Mouse (Mus musculus) heart, postnatal 0 days (tissue): Measurements from ENCODE around the gene Ppie. TPM values are rescaled to one million over a fixed set of nuclear protein-coding genes. Genes with fewer than 3 reads are reported as not detected.
A peak's percentile ranks its signal among the peaks of the same experiment; 100 is the strongest.

Experiments
- ATAC-seq: fragments of 200-750 bp; cut with Nextera tagmentation; 2 replicates; pipeline ENCODE4 v1.8.0; 2017; ENCODE audit warnings: low read depth, moderate number of reproducible peaks, moderate library complexity; ENCODE audit not compliant: insufficient read depth
- DNase-seq: peaks from one replicate; pipeline ENCODE4 v3.0.0-alpha.2; 2016; ENCODE audit warnings: low spot score
- H3K27ac ChIP-seq: fragments of 300-500 bp; sonication (generic); 2 replicates; pipeline ENCODE4 v1.5.1; 2014; ENCODE audit warnings: low read depth, mild to moderate bottlenecking
- H3K27me3 ChIP-seq: fragments of 300-500 bp; sonication (generic); 2 replicates; pipeline ENCODE4 v1.6.1; 2014; ENCODE audit warnings: low read length, mixed read lengths; ENCODE audit not compliant: control insufficient read depth, insufficient read depth
- H3K36me3 ChIP-seq: fragments of 300-500 bp; sonication (generic); replicated peaks from 2 replicates; pipeline ENCODE4 v1.6.1; 2014; ENCODE audit warnings: low read length, mixed read lengths; ENCODE audit not compliant: control insufficient read depth, insufficient read depth
- H3K4me1 ChIP-seq: fragments of 300-500 bp; sonication (generic); 2 replicates; pipeline ENCODE4 v1.6.1; 2014; ENCODE audit warnings: antibody characterized with exemption; ENCODE audit not compliant: control insufficient read depth, insufficient read depth
- H3K4me2 ChIP-seq: fragments of 300-500 bp; sonication (generic); 2 replicates; pipeline ENCODE4 v1.6.1; 2014; ENCODE audit warnings: low read depth, mild to moderate bottlenecking, low read length, moderate library complexity
- H3K4me3 ChIP-seq: fragments of 300-500 bp; sonication (generic); 2 replicates; pipeline ENCODE4 v1.5.1; 2014; ENCODE audit warnings: low read depth, low read length
- H3K9ac ChIP-seq: fragments of 300-500 bp; sonication (generic); replicated peaks from 2 replicates; pipeline ENCODE4 v1.6.1; 2014; ENCODE audit warnings: low read depth, low read length, mixed read lengths
- H3K9me3 ChIP-seq: fragments of 300-500 bp; sonication (generic); replicated peaks from 2 replicates; pipeline ENCODE4 v1.6.1; 2016; ENCODE audit warnings: low read length; ENCODE audit not compliant: control insufficient read depth
- CTCF ChIP-seq: IDR thresholded peaks from 2 replicates; pipeline ENCODE4 v1.5.1; 2016; ENCODE audit warnings: antibody characterized with exemption, control low read depth, low read depth
- EP300 ChIP-seq: IDR thresholded peaks from 2 replicates; pipeline ENCODE4 v1.6.1; 2016; ENCODE audit warnings: antibody characterized with exemption, low read depth
- WGBS: fragments of 180-500 bp; shearing (Covaris S2); extraction: QIAGEN DNeasy Blood & Tissue Kit; methylation state at CpG from one replicate; pipeline ENCODE4 v1.1.7; 2014; 5-methylcytosine and 5-hydroxymethylcytosine counted together
- polyA plus RNA-seq: library from polyadenylated mRNA; unstranded; fragments of >200 nt; fragmentation: Nextera tagmentation; extraction: Ambion mirVana; gene quantifications from 2 replicates; pipeline ENCODE4 v1.2.1, GENCODE M21; 2015
- total RNA-seq: library from RNA; depleted of rRNA; stranded (reverse); fragments of >200 nt; gene quantifications from 2 replicates; pipeline ENCODE4 v1.2.3, GENCODE M21; 2014; ENCODE audit warnings: low replicate concordance

Ppie gene
- total and polyA plus RNA-seq, 2 experiments from 2014 or later: 21.9 to 36.9 TPM

- Histone ChIP-seq H3K9ac (no peak overlapping the region), H3K27ac (no peak overlapping the region), H3K27me3 (0 out of 2 replicates have a peak, but pooled peaks cover 4% of the 10 kb centered on the region), H3K4me2 (no peak overlapping the region), H3K36me3 (no peaks in the 10 kb centered on the region), H3K9me3 (no peaks in the 10 kb centered on the region), H3K4me3 (no peak overlapping the region), H3K4me1 (no peaks in the 10 kb centered on the region)
- peak; percentile 57 for DNase-seq
- 15% methylated on average over 4 of the region's 4 CpGs for WGBS
- no peak for ATAC-seq
- TF ChIP-seq EP300: no peak
- TF ChIP-seq CTCF: peak; percentile 59
Measured at GRCm38 (mm10) chr4:123155004-123155403, 15.3 kb upstream of the Ppie start.

GRCm38 (mm10) chr4:123152976-123153375, 13.2 kb upstream of the Ppie start:
- Histone ChIP-seq H3K36me3 (no peaks in the 10 kb centered on the region), H3K9me3 (no peaks in the 10 kb centered on the region), H3K27ac (no peak overlapping the region), H3K4me1 (no peaks in the 10 kb centered on the region), H3K4me2 (no peak overlapping the region), H3K4me3 (no peak overlapping the region), H3K9ac (no peak overlapping the region), H3K27me3 (0 out of 2 replicates have a peak, but pooled peaks cover 4% of the 10 kb centered on the region)
- 28% methylated on average over 5 of the region's 5 CpGs for WGBS
- DNase-seq: no peak
- TF ChIP-seq EP300 (no peak), CTCF (no peak)
- ATAC-seq: no peak

GRCm38 (mm10) chr4:123152003-123152402, 12.3 kb upstream of the Ppie start:
- no peak for DNase-seq
- no peak overlapping the region for H3K27ac ChIP-seq
- no peak overlapping the region for H3K9ac ChIP-seq
- no peak for TF ChIP-seq CTCF
- TF ChIP-seq EP300: no peak
- H3K9me3 ChIP-seq: no peaks in the 10 kb centered on the region
- no peak for ATAC-seq
- no peaks in the 10 kb centered on the region for H3K4me1 ChIP-seq
- no peaks in the 10 kb centered on the region for H3K36me3 ChIP-seq
- no peak overlapping the region for H3K4me2 ChIP-seq
- 0 out of 2 replicates have a peak, but pooled peaks cover 4% of the 10 kb centered on the region for H3K27me3 ChIP-seq
- 75% methylated on average over 4 of the region's 4 CpGs for WGBS
- no peak overlapping the region for H3K4me3 ChIP-seq

GRCm38 (mm10) chr4:123147446-123148150, 7.8 kb upstream of the Ppie start:
- ATAC-seq (no peak), DNase-seq (no peak)
- no peak overlapping the region for H3K4me2 ChIP-seq
- no peaks in the 10 kb centered on the region for H3K36me3 ChIP-seq
- no peaks in the 10 kb centered on the region for H3K9me3 ChIP-seq
- no peak overlapping the region for H3K9ac ChIP-seq
- no peaks in the 10 kb centered on the region for H3K27me3 ChIP-seq
- no peak overlapping the region for H3K4me3 ChIP-seq
- no peaks in the 10 kb centered on the region for H3K4me1 ChIP-seq
- H3K27ac ChIP-seq: no peak overlapping the region
- WGBS: 62% methylated on average over 5 of the region's 5 CpGs
- no peak for TF ChIP-seq EP300

- WGBS: 84% methylated on average over 3 of the region's 3 CpGs
- H3K4me2 ChIP-seq: no peak overlapping the region
- TF ChIP-seq EP300 (no peak), CTCF (no peak)
- ATAC-seq: no peak
- H3K9me3 ChIP-seq: no peaks in the 10 kb centered on the region
- peaks cover 11% of the 10 kb centered on the region for H3K4me1 ChIP-seq
- no peak overlapping the region for H3K27ac ChIP-seq
- peaks cover 41% of the 10 kb centered on the region for H3K36me3 ChIP-seq
- H3K27me3 ChIP-seq: no peaks in the 10 kb centered on the region
- H3K4me3 ChIP-seq: no peak overlapping the region
- DNase-seq: no peak
- H3K9ac ChIP-seq: no peak overlapping the region
Measured at GRCm38 (mm10) chr4:123137551-123137950, 2.2 kb downstream of the Ppie start.

GRCm38 (mm10) chr4:123127051-123127450, 12.7 kb downstream of the Ppie start:
- WGBS: 84% methylated on average over 4 of the region's 4 CpGs
- peaks cover 66% of the 10 kb centered on the region for H3K36me3 ChIP-seq
- no peak overlapping the region for H3K9ac ChIP-seq
- no peak overlapping the region for H3K4me3 ChIP-seq
- H3K27me3 ChIP-seq: no peaks in the 10 kb centered on the region
- no peak for DNase-seq
- no peak for ATAC-seq
- H3K9me3 ChIP-seq: no peaks in the 10 kb centered on the region
- no peaks in the 10 kb centered on the region for H3K4me1 ChIP-seq
- no peak overlapping the region for H3K4me2 ChIP-seq
- H3K27ac ChIP-seq: no peak overlapping the region
- TF ChIP-seq CTCF: no peak
- TF ChIP-seq EP300: no peak
